Mouse (Mus musculus) neural tube, embryonic 15.5 days (tissue): ENCODE measurements at regions not wholly inside any gene's neighbourhood (a gene's known extent, or its start where the extent isn't known, plus 50 kb on each side); places are given as distances from the start of the nearest gene placed in this dataset.

Experiments used
- ATAC-seq: fragments of 200-750 bp; cut with Nextera tagmentation; 2 replicates; pipeline ENCODE4 v1.8.0; 2017; ENCODE audit warnings: mild to moderate bottlenecking, moderate TSS enrichment, moderate library complexity; ENCODE audit not compliant: low FRiP score
- H3K27ac ChIP-seq: fragments of 300-500 bp; sonication (generic); replicated peaks from 2 replicates; pipeline ENCODE4 v1.5.1; 2015; ENCODE audit warnings: mild to moderate bottlenecking, inconsistent platforms
- H3K27me3 ChIP-seq: fragments of 300-500 bp; sonication (generic); replicated peaks from 2 replicates; pipeline ENCODE4 v1.6.1; 2015; ENCODE audit warnings: inconsistent platforms
- H3K36me3 ChIP-seq: fragments of 300-500 bp; sonication (generic); 2 replicates; pipeline ENCODE4 v1.6.1; 2015; ENCODE audit warnings: inconsistent platforms
- H3K4me1 ChIP-seq: fragments of 300-500 bp; sonication (generic); 2 replicates; pipeline ENCODE4 v1.6.1; 2015; ENCODE audit warnings: inconsistent platforms
- H3K4me2 ChIP-seq: fragments of 300-500 bp; sonication (generic); 2 replicates; pipeline ENCODE4 v1.6.1; 2015; ENCODE audit warnings: inconsistent platforms, mild to moderate bottlenecking, moderate library complexity
- H3K4me3 ChIP-seq: fragments of 300-500 bp; sonication (generic); replicated peaks from 2 replicates; pipeline ENCODE4 v1.5.1; 2015; ENCODE audit warnings: mild to moderate bottlenecking, inconsistent platforms
- H3K9ac ChIP-seq: fragments of 300-500 bp; sonication (generic); replicated peaks from 2 replicates; pipeline ENCODE4 v1.6.1; 2015; ENCODE audit warnings: mild to moderate bottlenecking, inconsistent platforms
- H3K9me3 ChIP-seq: fragments of 300-500 bp; sonication (generic); replicated peaks from 2 replicates; pipeline ENCODE4 v1.6.1; 2016; ENCODE audit warnings: inconsistent platforms
- WGBS: fragments of 180-500 bp; shearing (Covaris S2); methylation state at CpG from one replicate; pipeline ENCODE4 v1.1.7; 2015; ENCODE audit warnings: mixed read lengths; 5-methylcytosine and 5-hydroxymethylcytosine counted together

DNA sequence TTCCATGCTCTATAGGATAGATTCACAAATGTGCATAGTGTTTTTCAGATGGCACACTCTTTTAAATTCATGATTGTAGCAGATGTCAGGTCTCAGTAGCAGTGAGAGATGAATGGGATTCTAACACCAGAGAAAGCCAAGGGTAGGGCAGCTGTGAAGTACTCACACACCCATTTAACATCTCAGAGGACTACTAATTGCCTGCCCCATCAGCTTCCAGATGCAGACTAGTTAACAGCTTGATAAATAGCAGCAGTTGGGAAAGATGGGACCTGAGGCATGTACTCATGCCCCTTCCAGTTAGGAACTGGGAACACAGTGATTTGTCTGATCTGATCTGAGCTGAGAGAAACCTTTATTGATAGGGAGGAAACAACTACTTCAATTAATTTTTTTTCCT, 737.0 kb downstream of the Nxph1 start:
- no peaks in the 10 kb centered on the region for H3K4me1 ChIP-seq
- H3K4me3 ChIP-seq: no peak overlapping the region
- no peaks in the 10 kb centered on the region for H3K9me3 ChIP-seq
- H3K27me3 ChIP-seq: no peaks in the 10 kb centered on the region
- no peak overlapping the region for H3K9ac ChIP-seq
- H3K27ac ChIP-seq: no peak overlapping the region
- H3K4me2 ChIP-seq: no peak overlapping the region
- ATAC-seq: no peak
- no peaks in the 10 kb centered on the region for H3K36me3 ChIP-seq

DNA sequence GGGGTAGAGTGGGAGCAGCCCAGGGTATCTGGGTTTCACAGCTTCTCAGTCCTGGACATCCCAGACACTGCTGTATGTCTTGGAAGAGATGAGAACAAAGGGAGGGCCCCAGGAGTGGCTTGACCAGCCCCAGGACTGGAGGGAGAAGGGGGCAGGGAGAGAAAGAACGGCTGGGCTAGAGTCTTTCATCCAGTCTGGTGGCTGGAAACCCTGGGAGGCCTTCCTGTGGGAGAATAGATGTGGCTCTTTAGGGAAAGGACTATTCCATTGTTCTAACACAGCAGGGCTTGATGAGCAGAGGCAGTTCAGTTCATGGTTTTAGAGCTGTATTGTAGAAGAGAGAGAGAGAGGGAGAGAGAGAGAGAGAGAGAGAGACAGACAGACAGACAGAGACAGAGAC, 745.5 kb downstream of the Nxph1 start:
- H3K9me3 ChIP-seq: no peaks in the 10 kb centered on the region
- 4% methylated on average over 1 of the region's 1 CpGs for WGBS
- no peaks in the 10 kb centered on the region for H3K27me3 ChIP-seq
- no peak overlapping the region for H3K4me3 ChIP-seq
- H3K36me3 ChIP-seq: no peaks in the 10 kb centered on the region
- H3K9ac ChIP-seq: no peak overlapping the region
- no peaks in the 10 kb centered on the region for H3K4me1 ChIP-seq
- no peak overlapping the region for H3K27ac ChIP-seq
- no peak overlapping the region for H3K4me2 ChIP-seq
- no peak for ATAC-seq

DNA sequence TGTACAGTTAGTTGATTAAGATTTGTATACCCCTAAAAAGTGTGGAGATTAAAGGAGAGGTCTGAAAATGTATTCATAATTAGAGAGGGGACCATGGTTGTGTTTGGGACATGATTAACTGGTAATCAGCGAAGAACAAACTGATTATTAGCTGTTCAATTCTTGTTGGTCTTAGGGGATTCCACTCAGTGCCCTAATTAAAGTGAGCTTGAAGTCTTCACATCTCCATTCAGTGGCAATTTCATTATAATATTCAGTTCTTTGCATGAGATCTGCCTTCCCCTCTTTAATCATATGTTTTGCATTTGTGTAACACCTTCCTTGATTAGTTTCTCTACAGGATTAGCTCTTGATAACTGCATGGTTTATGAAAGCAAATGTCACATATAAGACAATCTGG, 749.5 kb downstream of the Nxph1 start:
- WGBS: 45% methylated on average over 1 of the region's 1 CpGs
- H3K27ac ChIP-seq: no peak overlapping the region
- H3K4me2 ChIP-seq: no peak overlapping the region
- H3K4me3 ChIP-seq: no peak overlapping the region
- no peaks in the 10 kb centered on the region for H3K36me3 ChIP-seq
- no peaks in the 10 kb centered on the region for H3K4me1 ChIP-seq
- H3K27me3 ChIP-seq: no peaks in the 10 kb centered on the region
- no peak for ATAC-seq
- no peak overlapping the region for H3K9ac ChIP-seq
- no peaks in the 10 kb centered on the region for H3K9me3 ChIP-seq

DNA sequence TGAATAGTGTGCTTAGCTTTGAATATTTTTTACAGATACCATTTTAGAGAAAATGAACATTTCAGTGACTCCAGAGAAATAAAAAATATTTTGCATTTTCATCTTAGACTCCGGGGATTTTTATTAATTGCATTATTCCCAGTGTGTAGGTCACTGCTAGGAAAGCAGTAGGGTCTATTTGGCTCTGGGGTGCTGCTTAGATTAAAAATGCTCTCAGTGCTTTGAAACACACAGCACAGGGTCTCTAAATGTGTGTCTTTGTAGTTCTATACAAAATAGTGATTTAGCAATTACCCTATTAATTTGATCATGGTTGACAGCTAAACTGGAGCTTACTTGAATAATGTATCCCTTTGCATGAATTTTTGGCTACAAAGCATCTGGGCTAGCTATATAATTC, 750.0 kb downstream of the Nxph1 start:
- WGBS: 73% methylated on average over 1 of the region's 1 CpGs
- no peaks in the 10 kb centered on the region for H3K9me3 ChIP-seq
- H3K27me3 ChIP-seq: no peaks in the 10 kb centered on the region
- no peak overlapping the region for H3K4me3 ChIP-seq
- no peaks in the 10 kb centered on the region for H3K36me3 ChIP-seq
- no peak for ATAC-seq
- no peaks in the 10 kb centered on the region for H3K4me1 ChIP-seq
- no peak overlapping the region for H3K9ac ChIP-seq
- H3K27ac ChIP-seq: no peak overlapping the region
- H3K4me2 ChIP-seq: no peak overlapping the region
